Mouse (Mus musculus): ENCODE data around the gene Lrrc43. TPM values are rescaled to one million over a fixed set of nuclear protein-coding genes. Genes with fewer than 3 reads are reported as not detected.

Lrrc43 gene
- polyA plus RNA-seq (2012), result not detected in 2 replicates

- H3K36me3 ChIP-seq (ENCODE audit: control insufficient read depth), result no peaks in the 10 kb centered on the region
Observed at GRCm38 (mm10) chr5:123489112-123489785, at the start of gene Lrrc43, which contains the start of gene Il31. Gene Lrrc43 (plus strand): TSS chr5:123489305. Gene Il31 (minus strand): TSS chr5:123489489.

GRCm38 (mm10) chr5:123439312-123439711 lies 49.8 kb upstream of the Lrrc43 start:
- peaks cover 9% of the 10 kb centered on the region for H3K36me3 ChIP-seq (ENCODE audit: control insufficient read depth)
- H3K4me1 ChIP-seq (ENCODE audit: control insufficient read depth), result no peaks in the 10 kb centered on the region
- no peak for TF ChIP-seq TAL1 (IDR thresholded peaks at IDR 0.05; ENCODE audit: low read length)
- no peak for TF ChIP-seq GATA1 (IDR thresholded peaks at IDR 0.05; ENCODE audit: low read length)
- no peak overlapping the region for H3K4me3 ChIP-seq (replicated peaks)
- no peaks in the 10 kb centered on the region for H3K27me3 ChIP-seq (ENCODE audit: control insufficient read depth)
- no peaks in the 10 kb centered on the region for H3K9me3 ChIP-seq (ENCODE audit: control insufficient read depth, low read length)

More at GRCm38 (mm10) chr5:123489112-123489785, at the start of gene Lrrc43, which contains the start of gene Il31:
- Histone ChIP-seq H3K4me1 (ENCODE audit: control insufficient read depth) (no peaks in the 10 kb centered on the region), H3K4me3 (replicated peaks) (no peak within 1 kb of the TSS), H3K27me3 (ENCODE audit: control insufficient read depth) (peaks cover 17% of the 10 kb centered on the region), H3K9me3 (ENCODE audit: control insufficient read depth, low read length) (no peaks in the 10 kb centered on the region)
- no peak for TF ChIP-seq GATA1 (IDR thresholded peaks at IDR 0.05; ENCODE audit: low read length)
- no peak for TF ChIP-seq TAL1 (IDR thresholded peaks at IDR 0.05; ENCODE audit: low read length)

GRCm38 (mm10) chr5:123439941-123440340 lies 49.2 kb upstream of the Lrrc43 start:
- peaks cover 9% of the 10 kb centered on the region for H3K36me3 ChIP-seq (ENCODE audit: control insufficient read depth)
- no peak overlapping the region for H3K4me3 ChIP-seq (replicated peaks)
- H3K27me3 ChIP-seq (ENCODE audit: control insufficient read depth), result no peaks in the 10 kb centered on the region
- H3K4me1 ChIP-seq (ENCODE audit: control insufficient read depth), result no peaks in the 10 kb centered on the region
- no peaks in the 10 kb centered on the region for H3K9me3 ChIP-seq (ENCODE audit: control insufficient read depth, low read length)
- TF ChIP-seq GATA1 (IDR thresholded peaks at IDR 0.05; ENCODE audit: low read length), result no peak
- no peak for TF ChIP-seq TAL1 (IDR thresholded peaks at IDR 0.05; ENCODE audit: low read length)

DNA sequence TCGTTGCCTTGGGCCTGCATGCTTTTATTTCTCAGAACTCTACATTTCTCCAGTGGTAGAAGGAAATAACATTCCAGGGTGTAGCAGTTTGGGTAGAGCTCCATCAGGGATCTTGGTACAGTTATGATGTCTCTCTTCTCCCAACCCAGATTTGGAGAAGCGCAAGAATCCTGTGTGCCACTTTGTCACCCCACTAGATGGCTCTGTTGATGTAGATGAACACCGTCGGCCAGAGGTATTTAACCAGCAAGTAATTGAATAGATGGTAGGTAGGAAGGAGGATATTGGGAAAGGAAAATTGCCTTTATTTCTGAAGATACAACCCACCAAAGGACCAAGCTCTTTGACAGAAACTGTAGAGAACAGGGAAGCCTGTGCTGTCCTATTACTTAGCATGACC lies 48.4 kb upstream of the Lrrc43 start:
- no peak overlapping the region for H3K4me3 ChIP-seq (replicated peaks)
- no peaks in the 10 kb centered on the region for H3K27me3 ChIP-seq (ENCODE audit: control insufficient read depth)
- H3K4me1 ChIP-seq (ENCODE audit: control insufficient read depth), result no peaks in the 10 kb centered on the region
- H3K9me3 ChIP-seq (ENCODE audit: control insufficient read depth, low read length), result no peaks in the 10 kb centered on the region
- TF ChIP-seq GATA1 (IDR thresholded peaks at IDR 0.05; ENCODE audit: low read length), result no peak
- TF ChIP-seq TAL1 (IDR thresholded peaks at IDR 0.05; ENCODE audit: low read length), result no peak
- peaks cover 14% of the 10 kb centered on the region for H3K36me3 ChIP-seq (ENCODE audit: control insufficient read depth)

DNA sequence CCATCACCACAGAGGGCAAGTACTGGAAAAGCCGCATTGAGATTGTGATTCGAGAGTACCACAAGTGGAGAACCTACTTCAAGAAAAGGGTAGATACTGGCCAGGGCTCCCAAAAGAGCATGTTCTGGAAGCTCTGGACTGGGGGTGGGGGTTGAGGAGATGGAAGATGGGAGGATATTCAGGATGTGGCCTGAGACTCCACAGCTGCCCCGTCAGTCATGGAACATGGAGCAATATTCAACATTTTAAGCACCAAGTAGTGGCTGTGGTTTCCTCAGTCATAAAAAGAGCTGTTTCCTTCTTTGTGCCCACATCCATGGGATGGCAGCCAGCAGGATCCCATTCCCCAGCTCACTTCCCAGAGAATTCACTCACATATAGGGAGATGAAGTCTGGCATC lies 46.8 kb upstream of the Lrrc43 start:
- Histone ChIP-seq H3K36me3 (ENCODE audit: control insufficient read depth) (peaks cover 21% of the 10 kb centered on the region), H3K27me3 (ENCODE audit: control insufficient read depth) (no peaks in the 10 kb centered on the region), H3K4me3 (replicated peaks) (no peak overlapping the region), H3K9me3 (ENCODE audit: control insufficient read depth, low read length) (no peaks in the 10 kb centered on the region), H3K4me1 (ENCODE audit: control insufficient read depth) (no peaks in the 10 kb centered on the region)
- TF ChIP-seq GATA1 (IDR thresholded peaks at IDR 0.05; ENCODE audit: low read length) (no peak), TAL1 (IDR thresholded peaks at IDR 0.05; ENCODE audit: low read length) (no peak)

DNA sequence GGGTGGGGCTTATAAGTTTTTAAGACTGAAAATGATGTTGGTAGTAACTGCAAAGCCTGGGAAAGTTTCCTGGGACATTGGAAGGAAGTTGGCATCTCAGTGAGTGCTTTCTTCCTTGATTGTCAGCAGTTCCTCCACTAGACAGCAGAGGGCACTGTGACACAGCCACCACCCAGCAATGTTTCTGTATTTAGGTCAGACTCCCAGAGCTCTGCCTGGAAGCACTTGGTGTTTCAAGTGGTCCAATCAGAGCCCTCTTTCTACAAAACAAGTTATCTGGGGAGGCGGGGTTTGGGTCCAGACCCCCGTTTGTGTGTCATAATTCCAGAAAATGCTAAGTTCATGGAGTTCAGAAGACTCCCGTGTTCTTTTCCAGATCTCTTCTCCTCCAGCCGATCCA lies 45.0 kb upstream of the Lrrc43 start:
- H3K4me3 ChIP-seq (replicated peaks), result no peak overlapping the region
- H3K36me3 ChIP-seq (ENCODE audit: control insufficient read depth), result peaks cover 25% of the 10 kb centered on the region
- no peaks in the 10 kb centered on the region for H3K4me1 ChIP-seq (ENCODE audit: control insufficient read depth)
- no peaks in the 10 kb centered on the region for H3K27me3 ChIP-seq (ENCODE audit: control insufficient read depth)
- H3K9me3 ChIP-seq (ENCODE audit: control insufficient read depth, low read length), result no peaks in the 10 kb centered on the region
- no peak for TF ChIP-seq GATA1 (IDR thresholded peaks at IDR 0.05; ENCODE audit: low read length)
- TF ChIP-seq TAL1 (IDR thresholded peaks at IDR 0.05; ENCODE audit: low read length), result no peak

- no peaks in the 10 kb centered on the region for H3K27me3 ChIP-seq (ENCODE audit: control insufficient read depth)
- H3K9me3 ChIP-seq (ENCODE audit: control insufficient read depth, low read length), result no peaks in the 10 kb centered on the region
- peaks cover 28% of the 10 kb centered on the region for H3K36me3 ChIP-seq (ENCODE audit: control insufficient read depth)
- TF ChIP-seq TAL1 (IDR thresholded peaks at IDR 0.05; ENCODE audit: low read length), result no peak
- no peaks in the 10 kb centered on the region for H3K4me1 ChIP-seq (ENCODE audit: control insufficient read depth)
- H3K4me3 ChIP-seq (replicated peaks), result no peak overlapping the region
Observed at GRCm38 (mm10) chr5:123444849-123445334, 44.2 kb upstream of the Lrrc43 start.

DNA sequence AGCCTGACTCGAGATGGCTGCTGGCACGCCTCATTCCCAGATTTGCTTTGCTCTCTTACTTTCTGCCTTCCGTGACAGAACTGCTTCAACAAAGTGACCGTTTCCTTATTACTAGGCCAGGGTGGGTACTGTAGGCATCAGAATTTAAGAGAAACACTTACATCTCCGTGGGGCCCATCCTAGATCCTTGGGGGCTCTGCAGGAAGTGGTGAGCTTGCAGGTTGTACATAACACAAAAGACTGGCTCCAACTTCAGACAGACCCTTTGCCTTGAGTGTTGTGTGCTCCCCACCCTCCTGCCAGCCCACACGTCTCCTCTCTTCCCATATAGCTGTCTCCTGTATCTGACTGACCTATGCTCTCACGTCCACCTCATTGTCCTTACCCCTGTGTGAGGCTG lies 37.2 kb upstream of the Lrrc43 start:
- no peak overlapping the region for H3K4me3 ChIP-seq (replicated peaks)
- no peaks in the 10 kb centered on the region for H3K9me3 ChIP-seq (ENCODE audit: control insufficient read depth, low read length)
- peaks cover 37% of the 10 kb centered on the region for H3K36me3 ChIP-seq (ENCODE audit: control insufficient read depth)
- no peaks in the 10 kb centered on the region for H3K27me3 ChIP-seq (ENCODE audit: control insufficient read depth)
- no peak for TF ChIP-seq TAL1 (IDR thresholded peaks at IDR 0.05; ENCODE audit: low read length)
- TF ChIP-seq GATA1 (IDR thresholded peaks at IDR 0.05; ENCODE audit: low read length), result no peak
- H3K4me1 ChIP-seq (ENCODE audit: control insufficient read depth), result no peaks in the 10 kb centered on the region

DNA sequence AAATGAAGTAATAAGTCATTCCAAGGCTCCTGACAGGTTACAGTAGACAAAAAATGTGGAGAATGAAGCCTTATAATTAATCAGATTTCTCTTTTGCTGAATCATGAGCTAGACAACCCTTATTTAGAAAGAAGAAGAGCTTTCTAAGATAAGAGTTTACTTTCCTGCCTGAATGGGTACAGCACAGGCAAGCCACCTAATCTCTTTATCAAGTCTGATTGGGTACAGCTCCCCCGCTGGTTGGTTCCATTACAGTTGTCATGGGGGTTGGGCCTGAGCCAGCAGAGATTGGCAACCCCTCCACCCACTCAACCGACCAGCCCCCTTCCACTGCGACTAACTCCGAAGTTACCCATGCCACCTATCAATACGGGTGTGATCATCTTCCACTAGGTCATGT lies 27.7 kb upstream of the Lrrc43 start:
- TF ChIP-seq TAL1 (IDR thresholded peaks at IDR 0.05; ENCODE audit: low read length) (no peak), GATA1 (IDR thresholded peaks at IDR 0.05; ENCODE audit: low read length) (no peak)
- H3K36me3 ChIP-seq (ENCODE audit: control insufficient read depth), result no peaks in the 10 kb centered on the region
- H3K9me3 ChIP-seq (ENCODE audit: control insufficient read depth, low read length), result no peaks in the 10 kb centered on the region
- H3K4me3 ChIP-seq (replicated peaks), result no peak overlapping the region
- no peaks in the 10 kb centered on the region; the same call in 1 of the 2 replicates for H3K4me1 ChIP-seq (ENCODE audit: control insufficient read depth)
- H3K27me3 ChIP-seq (ENCODE audit: control insufficient read depth), result no peaks in the 10 kb centered on the region
